Mouse (Mus musculus) E14TG2a.4 (cell line): ENCODE data around the gene Rpl35a.

Source experiments
- CTCF ChIP-seq: conservative IDR thresholded peaks from 2 replicates; pipeline ENCODE4 v1.5.1; 2014; ENCODE audit warnings: low read length
- NANOG ChIP-seq: IDR thresholded peaks from 2 replicates; pipeline ENCODE4 v1.6.1; 2014; ENCODE audit warnings: borderline replicate concordance, low read length, mixed read lengths
- POU5F1 ChIP-seq: IDR thresholded peaks from 2 replicates; pipeline ENCODE4 v1.6.1; 2014; ENCODE audit warnings: low read length, borderline replicate concordance

DNA sequence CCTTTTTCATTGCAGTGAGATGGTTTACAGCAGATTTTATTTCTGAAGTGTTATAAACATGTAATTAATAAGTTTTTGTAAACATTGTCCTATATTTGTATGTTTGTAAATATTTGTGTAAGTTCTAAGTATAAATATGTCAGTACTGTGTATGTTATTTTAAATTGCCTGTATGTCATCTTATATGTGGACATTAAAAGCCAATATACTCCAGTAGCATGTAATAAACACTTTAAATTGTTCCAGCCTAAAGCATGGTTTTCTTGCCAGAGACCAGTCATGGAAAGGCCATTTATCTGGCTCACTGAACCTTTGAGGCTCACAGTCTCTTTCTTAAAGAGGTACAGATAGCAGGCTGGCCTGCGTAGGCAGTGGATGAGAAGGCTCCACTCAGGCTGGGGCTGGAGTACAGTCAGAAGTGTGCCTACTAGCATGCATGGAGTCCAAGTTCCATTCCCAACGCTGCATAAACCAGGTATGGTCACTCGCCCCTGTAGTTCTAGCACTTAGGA lies 40.8 kb upstream of the Rpl35a start:
- TF ChIP-seq CTCF (no peak), POU5F1 (no peak), NANOG (no peak)
